8 mouse cellular contexts compared by ENCODE assay signal in genomic region chr11:120169208-120169992, GRCm38 (mm10). TPM values are rescaled to one million over a fixed set of nuclear protein-coding genes. Genes with fewer than 3 reads are reported as not detected.
DNase-seq lines count a peak whose midpoint lies in the region; ATAC-seq and TF ChIP-seq lines count a peak whose summit lies in the region.

No protein-coding gene starts in this region.

- TF ChIP-seq POLR2A in MEL (IDR thresholded peaks at IDR 0.05; ENCODE audit: control insufficient read depth in 1 of 2, insufficient read depth in 1 of 2, low read depth in 1 of 2, low read length in 2 of 2, poor library complexity in 1 of 2), result peak in 1 of 2 experiments; percentile 25; a peak in 1 of 4 replicates

- H3K9ac ChIP-seq in MEL (ENCODE audit: control insufficient read depth, low read depth, low read length, poor library complexity, severe bottlenecking), result no peak overlapping the region
- H3K9ac ChIP-seq in forebrain, embryonic 13.5 days, result peak overlapping the region; percentile 38; the same call in 1 of the 2 replicates
- no peak overlapping the region; the same call in 1 of the 2 replicates for H3K9ac ChIP-seq in lung, embryonic 15.5 days

- no peaks in the 10 kb centered on the region for H3K36me3 ChIP-seq in MEL (ENCODE audit: control insufficient read depth in 1 of 2, insufficient read depth in 2 of 2, low read length in 2 of 2)
- H3K36me3 ChIP-seq in forebrain, embryonic 13.5 days (ENCODE audit: poor library complexity, severe bottlenecking), result no peaks in the 10 kb centered on the region
- H3K36me3 ChIP-seq in lung, embryonic 15.5 days, result no peaks in the 10 kb centered on the region

- H3K4me3 ChIP-seq in MEL (ENCODE audit: control insufficient read depth in 1 of 2, insufficient read depth in 1 of 2, low read depth in 2 of 2, low read length in 2 of 2), result peak overlapping the region in 1 of 2 experiments; percentile 9; a peak in 1 of 4 replicates
- H3K4me3 ChIP-seq in brown adipose tissue, adult 24 weeks (ENCODE audit: insufficient read depth, low read depth, low read length), result peak overlapping the region; percentile 38; the same call in 1 of the 2 replicates
- H3K4me3 ChIP-seq in forebrain, embryonic 13.5 days, result 0 out of 2 replicates have a peak overlapping the region, but pooled peaks have one; percentile 3
- peak overlapping the region; percentile 43 for H3K4me3 ChIP-seq in layer of hippocampus, adult 2 months
- H3K4me3 ChIP-seq in lung, embryonic 15.5 days, result peak overlapping the region; percentile 7; the same call in 1 of the 2 replicates

- no peaks in the 10 kb centered on the region for H3K9me3 ChIP-seq in MEL (replicated peaks; ENCODE audit: insufficient read depth, low read length)
- H3K9me3 ChIP-seq in forebrain, embryonic 13.5 days (replicated peaks), result no peaks in the 10 kb centered on the region
- no peaks in the 10 kb centered on the region for H3K9me3 ChIP-seq in lung, embryonic 15.5 days

- H3K4me1 ChIP-seq in MEL (ENCODE audit: control insufficient read depth in 1 of 2, insufficient read depth in 2 of 2, low read length in 2 of 2), result peaks cover 0 to 5% of the 10 kb centered on the region in 2 experiments; a peak in 1 of 4 replicates
- H3K4me1 ChIP-seq in brown adipose tissue, adult 24 weeks (ENCODE audit: control insufficient read depth, insufficient read depth, insufficient read length, low read length), result peaks cover 23% of the 10 kb centered on the region
- H3K4me1 ChIP-seq in forebrain, embryonic 13.5 days, result peaks cover 36% of the 10 kb centered on the region
- H3K4me1 ChIP-seq in lung, embryonic 15.5 days, result peaks cover 13% of the 10 kb centered on the region

- peak; percentile 80 for DNase-seq in MEL (ENCODE audit: low read depth, low spot score)
- peak; percentile 77 to 84 for DNase-seq in heart, postnatal 14 days
- peak; percentile 66 to 78 for DNase-seq in layer of hippocampus, adult 2 months (ENCODE audit: low spot score in 2 of 2)
- DNase-seq in retina, postnatal 7 days (ENCODE audit: low read depth, low spot score), result peak; percentile 80

- peak; percentile 50 for TF ChIP-seq RAD21 in MEL (IDR thresholded peaks at IDR 0.05; ENCODE audit: low read depth, low read length)

- no peak for TF ChIP-seq EP300 in MEL (IDR thresholded peaks at IDR 0.05; ENCODE audit: low read depth in 1 of 2, low read length in 2 of 2)

- H3K27me3 ChIP-seq in MEL (ENCODE audit: control insufficient read depth in 1 of 2, insufficient read depth in 2 of 2, low read length in 2 of 2), result peaks cover 7 to 15% of the 10 kb centered on the region in 2 experiments
- H3K27me3 ChIP-seq in forebrain, embryonic 13.5 days, result no peaks in the 10 kb centered on the region
- no peaks in the 10 kb centered on the region for H3K27me3 ChIP-seq in lung, embryonic 15.5 days

- WGBS in forebrain, embryonic 13.5 days, result 19% methylated on average over 21 of the region's 21 CpGs
- WGBS in lung, embryonic 15.5 days, result 23% methylated on average over 21 of the region's 21 CpGs

- peak; percentile 80 to 92 (median 88) for TF ChIP-seq CTCF in MEL (IDR thresholded peaks at IDR 0.05 in 2 of 3, conservative IDR thresholded peaks at IDR 0.05 in 1 of 3; ENCODE audit: control insufficient read depth in 1 of 3, insufficient read depth in 1 of 3, low read depth in 2 of 3, low read length in 3 of 3, poor library complexity in 1 of 3, severe bottlenecking in 1 of 3)
- TF ChIP-seq CTCF in layer of hippocampus, adult 2 months (conservative IDR thresholded peaks at IDR 0.05), result peak; percentile 93

- H3K79me2 ChIP-seq in MEL (ENCODE audit: control insufficient read depth, insufficient read depth, low read length, poor library complexity), result no peaks in the 10 kb centered on the region

- no peak overlapping the region for H3K27ac ChIP-seq in MEL (ENCODE audit: control insufficient read depth, low read depth, low read length)
- peak overlapping the region; percentile 15 for H3K27ac ChIP-seq in brown adipose tissue, adult 24 weeks (replicated peaks; ENCODE audit: low read depth, low read length)
- H3K27ac ChIP-seq in forebrain, embryonic 13.5 days, result no peak overlapping the region
- peak overlapping the region; percentile 37; the same call in 1 of the 2 replicates for H3K27ac ChIP-seq in layer of hippocampus, adult 2 months
- H3K27ac ChIP-seq in lung, embryonic 15.5 days, result no peak overlapping the region

- intact Hi-C loops in heart, postnatal 14 days (cut with DNase I), result loop anchor here (5.0 kb wide), 1 partner anchor 57 kb away; no protein-coding TSS in a partner anchor

- ATAC-seq in forebrain, embryonic 13.5 days, result peak; percentile 76
- ATAC-seq in lung, embryonic 15.5 days (ENCODE audit: borderline replicate concordance, extremely low read depth, low FRiP score, low TSS enrichment), result peak; percentile 56; the same call in 1 of the 2 replicates
- ATAC-seq in activated CD4-positive, CD25-positive, alpha-beta regulatory T cell, adult 4 months, result no peak

- peak overlapping the region; percentile 46 for H3K4me2 ChIP-seq in forebrain, embryonic 13.5 days
- H3K4me2 ChIP-seq in lung, embryonic 15.5 days, result peak overlapping the region; percentile 48

TF ChIP-seq in MEL, 35 proteins besides CTCF, POLR2A, EP300 and RAD21:
- TF ChIP-seq SIN3A (IDR thresholded peaks at IDR 0.05; ENCODE audit: low read length), result no peak
- no peak for TF ChIP-seq POLR2AphosphoS2 (IDR thresholded peaks at IDR 0.05; ENCODE audit: low read length)
- TF ChIP-seq JUND (IDR thresholded peaks at IDR 0.05; ENCODE audit: low read depth, low read length), result no peak
- TF ChIP-seq GATA1 (IDR thresholded peaks at IDR 0.05; ENCODE audit: low read depth, low read length), result peak; percentile 50; the same call in 1 of the 2 replicates
- no peak for TF ChIP-seq KAT2A (conservative IDR thresholded peaks at IDR 0.05; ENCODE audit: low read depth, low read length)
- TF ChIP-seq NELFE (IDR thresholded peaks at IDR 0.05; ENCODE audit: low read depth, low read length), result no peak
- no peak for TF ChIP-seq MXI1 (IDR thresholded peaks at IDR 0.05; ENCODE audit: low read depth, low read length)
- TF ChIP-seq ZNF384 (IDR thresholded peaks at IDR 0.05; ENCODE audit: low read depth, low read length), result no peak
- no peak for TF ChIP-seq RCOR1 (IDR thresholded peaks at IDR 0.05; ENCODE audit: low read depth, low read length)
- no peak for TF ChIP-seq MEF2A (IDR thresholded peaks at IDR 0.05; ENCODE audit: extremely low read depth, insufficient replicate concordance, low read depth, low read length, poor library complexity, severe bottlenecking)
- TF ChIP-seq NRF1 (IDR thresholded peaks at IDR 0.05; ENCODE audit: insufficient read depth, low read depth, low read length, poor library complexity, severe bottlenecking), result no peak
- TF ChIP-seq E2F4 (IDR thresholded peaks at IDR 0.05; ENCODE audit: borderline replicate concordance, low read depth, low read length), result no peak
- no peak for TF ChIP-seq ZMIZ1 (IDR thresholded peaks at IDR 0.05; ENCODE audit: low read depth, low read length)
- TF ChIP-seq GABPA (IDR thresholded peaks at IDR 0.05; ENCODE audit: low read depth, low read length), result no peak
- no peak for TF ChIP-seq BHLHE40 (IDR thresholded peaks at IDR 0.05; ENCODE audit: borderline replicate concordance, low read depth, low read length)
- no peak for TF ChIP-seq MYC (IDR thresholded peaks at IDR 0.05; ENCODE audit: low read depth, low read length)
- no peak for TF ChIP-seq TBP (IDR thresholded peaks at IDR 0.05; ENCODE audit: low read depth, low read length)
- TF ChIP-seq MAFK (IDR thresholded peaks at IDR 0.05; ENCODE audit: borderline replicate concordance, low read depth, low read length), result no peak
- TF ChIP-seq ETS1 (IDR thresholded peaks at IDR 0.05; ENCODE audit: low read depth, low read length), result no peak
- TF ChIP-seq MAX (IDR thresholded peaks at IDR 0.05; ENCODE audit: low read length), result no peak
- no peak for TF ChIP-seq ZKSCAN1 (IDR thresholded peaks at IDR 0.05; ENCODE audit: low read depth, low read length)
- peak; percentile 63; the same call in 1 of the 2 replicates for TF ChIP-seq MAZ (IDR thresholded peaks at IDR 0.05; ENCODE audit: low read depth, low read length)
- no peak for TF ChIP-seq USF1 (IDR thresholded peaks at IDR 0.05; ENCODE audit: low read depth, low read length)
- TF ChIP-seq POLR2AphosphoS5 (IDR thresholded peaks at IDR 0.05; ENCODE audit: borderline replicate concordance, low read depth, low read length), result no peak
- TF ChIP-seq CHD1 (IDR thresholded peaks at IDR 0.05; ENCODE audit: low read depth, low read length), result no peak
- no peak for TF ChIP-seq CHD2 (IDR thresholded peaks at IDR 0.05; ENCODE audit: low read length)
- 0 out of 2 replicates have a peak, but pooled peaks have one; percentile 2 for TF ChIP-seq ZC3H11A (IDR thresholded peaks at IDR 0.05; ENCODE audit: low read depth, low read length)
- no peak for TF ChIP-seq TAL1 (IDR thresholded peaks at IDR 0.05; ENCODE audit: low read length)
- no peak for TF ChIP-seq UBTF (IDR thresholded peaks at IDR 0.05; ENCODE audit: borderline replicate concordance, insufficient read depth, low read depth, low read length)
- TF ChIP-seq MYB (IDR thresholded peaks at IDR 0.05; ENCODE audit: low read depth, low read length), result no peak
- no peak for TF ChIP-seq USF2 (IDR thresholded peaks at IDR 0.05; ENCODE audit: borderline replicate concordance in 1 of 2, insufficient read depth in 1 of 2, low read depth in 1 of 2, low read length in 2 of 2)
- peak; percentile 22; the same call in 1 of the 2 replicates for TF ChIP-seq HCFC1 (IDR thresholded peaks at IDR 0.05; ENCODE audit: low read depth, low read length)
- peak; percentile 60 for TF ChIP-seq SMC3 (IDR thresholded peaks at IDR 0.05; ENCODE audit: low read depth, low read length)
- TF ChIP-seq TCF12 (IDR thresholded peaks at IDR 0.05; ENCODE audit: low read depth, low read length), result no peak
- TF ChIP-seq ELF1 (IDR thresholded peaks at IDR 0.05; ENCODE audit: low read depth, low read length), result peak; percentile 69

RNA-seq across cellular contexts. Expression of gene Slc38a10, which starts 18.3 kb away (rescaled TPM):
- 71.3 and 78.2 TPM in 2 replicates for total RNA-seq in MEL (2012; rRNA removed)
- 10 to 100 TPM in 1 of 2 experiments, not detected in 1; 80.7 TPM for polyA plus RNA-seq in MEL (2012; ENCODE audit: insufficient read depth in 1 of 2, insufficient read length in 2 of 2, low read depth in 1 of 2, low replicate concordance in 2 of 2, missing spikeins in 1 of 2)
- polyA plus RNA-seq in brown adipose tissue, adult 24 weeks (2012; ENCODE audit: insufficient read depth, insufficient read length, missing spikeins), result 80.3 and 82.0 TPM in 2 replicates
- 76.8 and 92.2 TPM in 2 replicates for polyA plus RNA-seq in forebrain, embryonic 13.5 days (2015; fragmentation: Nextera tagmentation; extraction: Ambion mirVana)
- 10 to 100 TPM; 78.7 to 83.5 TPM for total RNA-seq in heart, postnatal 14 days (2021)
- total RNA-seq in layer of hippocampus, adult 2 months (2021), result 10 to 100 TPM; 86.1 to 86.5 TPM
- 91.2 and 92.1 TPM in 2 replicates for polyA plus RNA-seq in lung, embryonic 15.5 days (2015; fragmentation: Nextera tagmentation; extraction: Ambion mirVana)
- polyA plus RNA-seq in activated CD4-positive, CD25-positive, alpha-beta regulatory T cell, adult 4 months (2017; shearing (Covaris generic)), result 10 to 100 TPM; 30.8 to 54.7 TPM

Comparison
In these comparisons a context has a peak if more than half of its experiments do, and no peak if none do; other contexts are left out.
1. H3K27ac ChIP-seq: peak in brown adipose tissue, adult 24 weeks (single experiment) and layer of hippocampus, adult 2 months (single experiment); none in MEL (single experiment), forebrain, embryonic 13.5 days (single experiment) and lung, embryonic 15.5 days (single experiment).
2. Peak in every context shown above with its lines, with median percentiles within 50 percentile points of each other: DNase-seq.